Mouse (Mus musculus) spleen, adult 2 months (tissue): ENCODE measurements around the gene Prpf40b. TPM values are rescaled to one million over a fixed set of nuclear protein-coding genes. Genes with fewer than 3 reads are reported as not detected.

Source experiments
- DNase-seq, 2 experiments: peaks; one replicate each; pipeline versions ENCODE4 v3.0.0 to v3.0.0-alpha.2; 2012 to 2021; ENCODE audit warnings: low spot score in 2 of 2, low read depth in 1 of 2
- H3K27ac ChIP-seq: fragments of 200-500 bp; 2 replicates; pipeline ENCODE4 v1.5.1; 2012; ENCODE audit warnings: low read length, inconsistent platforms; ENCODE audit not compliant: insufficient read depth
- H3K27me3 ChIP-seq: fragments of 200-500 bp; 2 replicates; pipeline ENCODE4 v1.6.1; 2012; ENCODE audit warnings: mild to moderate bottlenecking, moderate library complexity, low read length, inconsistent platforms; ENCODE audit not compliant: control insufficient read depth, insufficient read depth
- H3K36me3 ChIP-seq: fragments of 200-500 bp; 2 replicates; pipeline ENCODE4 v1.6.1; 2012; ENCODE audit warnings: mild to moderate bottlenecking, low read length, inconsistent platforms; ENCODE audit not compliant: control insufficient read depth, insufficient read depth
- H3K4me1 ChIP-seq: fragments of 200-500 bp; 2 replicates; pipeline ENCODE4 v1.6.1; 2011; ENCODE audit warnings: inconsistent platforms; ENCODE audit not compliant: control insufficient read depth, insufficient read depth, insufficient read length
- H3K4me3 ChIP-seq: fragments of 200-500 bp; 2 replicates; pipeline ENCODE4 v1.5.1; 2011; ENCODE audit warnings: mild to moderate bottlenecking, inconsistent platforms; ENCODE audit not compliant: insufficient read depth, insufficient read length; ENCODE audit errors: extremely low read depth
- CTCF ChIP-seq: fragments of 200-500 bp; IDR thresholded peaks from 2 replicates; pipeline ENCODE4 v1.5.1; 2011; ENCODE audit warnings: mild to moderate bottlenecking, inconsistent platforms; ENCODE audit not compliant: insufficient read depth, insufficient read length, insufficient replicate concordance; ENCODE audit errors: extremely low read depth
- POLR2A ChIP-seq: fragments of 200-500 bp; IDR thresholded peaks from 2 replicates; pipeline ENCODE4 v1.6.1; 2011; ENCODE audit warnings: low read depth, low read length, inconsistent platforms
- WGBS: fragments of 180-500 bp; shearing (Covaris S2); methylation state at CpG from one replicate; pipeline ENCODE4 v1.1.7; 2018; 5-methylcytosine and 5-hydroxymethylcytosine counted together
- polyA plus RNA-seq: library from polyadenylated mRNA; depleted of rRNA; stranded (reverse); fragments of >200 nt; gene quantifications from 2 replicates; pipeline ENCODE4 v1.2.3, GENCODE M21; 2012

Prpf40b gene
- polyA plus RNA-seq, 1 experiment: 27.1 TPM

DNA sequence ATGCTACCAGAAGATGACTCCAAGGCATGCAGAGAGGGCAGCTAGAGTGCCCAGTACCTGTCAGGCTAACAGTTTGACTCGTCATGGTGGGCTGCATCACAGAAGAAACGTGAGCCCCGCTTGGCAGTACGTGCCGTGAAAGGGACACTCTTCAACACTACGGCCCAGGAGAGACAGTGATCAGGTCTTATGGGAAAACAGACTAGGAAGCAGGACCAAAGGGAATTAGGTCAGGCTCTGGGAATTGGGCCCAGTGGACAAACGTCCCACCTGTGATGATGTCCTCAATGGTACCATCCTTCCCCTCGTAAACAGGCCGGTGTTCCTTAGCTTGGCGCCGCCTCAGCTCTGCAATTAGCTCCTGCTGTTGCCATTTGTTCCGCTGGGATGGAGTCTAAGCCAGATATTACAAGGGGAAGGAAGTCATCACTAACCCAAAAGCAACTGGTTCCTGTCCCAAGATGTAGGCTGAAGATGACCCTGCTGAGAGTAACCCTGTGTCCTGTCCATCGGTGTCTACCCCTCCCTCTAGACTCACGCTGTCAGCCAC lies 24.0 kb downstream of the Prpf40b start:
- H3K4me3 ChIP-seq: no peak overlapping the region
- no peak overlapping the region for H3K27ac ChIP-seq
- no peak for TF ChIP-seq CTCF
- no peak for TF ChIP-seq POLR2A
- DNase-seq: no peak
- H3K36me3 ChIP-seq: peaks cover 50% of the 10 kb centered on the region
- no peaks in the 10 kb centered on the region for H3K4me1 ChIP-seq
- 92% methylated on average over 14 of the region's 14 CpGs for WGBS
- H3K27me3 ChIP-seq: no peaks in the 10 kb centered on the region

DNA sequence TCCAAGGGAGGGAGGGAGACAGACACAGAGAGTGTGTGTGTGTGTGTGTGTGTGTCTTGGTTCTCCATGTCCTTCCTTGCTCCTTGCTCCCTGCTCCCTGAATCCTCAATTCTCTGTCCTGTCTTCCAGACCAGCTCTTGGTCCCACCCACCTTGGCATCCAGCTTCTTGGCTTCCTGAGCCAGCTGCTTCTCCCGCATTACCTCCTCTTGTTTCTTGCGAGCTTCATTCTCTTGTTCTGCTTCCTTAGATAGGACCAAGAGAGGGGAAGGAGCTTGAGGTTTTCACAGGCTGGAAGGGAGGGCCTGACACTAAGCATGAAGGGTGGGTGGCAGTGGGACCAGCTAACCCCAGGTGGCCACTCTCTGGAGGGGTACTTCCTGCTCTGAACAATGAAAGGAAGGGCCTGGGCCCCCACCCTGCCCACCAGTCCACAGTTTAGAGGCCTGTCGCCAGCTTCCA lies 24.6 kb downstream of the Prpf40b start:
- no peak overlapping the region for H3K4me3 ChIP-seq
- WGBS: 75% methylated on average over 3 of the region's 3 CpGs
- DNase-seq: no peak
- TF ChIP-seq CTCF: no peak
- TF ChIP-seq POLR2A: no peak
- no peaks in the 10 kb centered on the region for H3K4me1 ChIP-seq
- H3K36me3 ChIP-seq: peaks cover 53% of the 10 kb centered on the region
- H3K27ac ChIP-seq: no peak overlapping the region
- no peaks in the 10 kb centered on the region for H3K27me3 ChIP-seq

DNA sequence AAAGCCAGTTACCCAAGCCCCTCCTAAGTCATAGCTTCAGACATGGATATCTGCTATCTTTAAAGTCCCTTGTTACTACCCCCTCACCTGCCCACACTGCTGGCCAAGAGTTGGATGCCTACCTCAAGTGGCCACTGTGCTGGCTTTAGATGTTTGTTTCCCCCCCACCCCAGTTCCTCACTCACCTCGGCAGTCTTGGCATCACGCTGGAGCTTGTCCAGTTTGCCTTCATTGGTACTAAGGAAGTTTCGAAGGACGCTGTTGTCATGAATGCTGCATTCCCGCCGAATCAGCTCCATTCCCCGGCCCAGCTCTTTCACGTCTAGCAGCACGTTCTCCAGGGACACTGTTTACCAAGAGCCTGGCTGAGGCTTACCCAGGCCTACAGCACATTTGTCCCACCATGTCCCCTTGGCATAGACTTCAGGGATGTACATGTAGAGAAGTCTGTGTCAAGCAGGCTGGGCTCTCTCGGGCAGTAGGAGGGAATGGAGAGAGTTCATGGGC lies 25.3 kb downstream of the Prpf40b start:
- no peaks in the 10 kb centered on the region for H3K4me1 ChIP-seq
- H3K27me3 ChIP-seq: no peaks in the 10 kb centered on the region
- TF ChIP-seq CTCF: no peak
- no peak for TF ChIP-seq POLR2A

GRCm38 (mm10) chr15:99320978-99321377 lies 26.1 kb downstream of the Prpf40b start:
- 85% methylated on average over 9 of the region's 9 CpGs for WGBS
- Histone ChIP-seq H3K27me3 (no peaks in the 10 kb centered on the region), H3K36me3 (peaks cover 59% of the 10 kb centered on the region), H3K27ac (no peak overlapping the region), H3K4me3 (no peak overlapping the region), H3K4me1 (no peaks in the 10 kb centered on the region)
- no peak for DNase-seq
- no peak for TF ChIP-seq CTCF
- TF ChIP-seq POLR2A: no peak

More for the DNA sequence above, 25.3 kb downstream of the Prpf40b start:
- Histone ChIP-seq H3K27ac (no peak overlapping the region), H3K36me3 (peaks cover 58% of the 10 kb centered on the region), H3K4me3 (no peak overlapping the region)
- no peak for DNase-seq
- 87% methylated on average over 10 of the region's 10 CpGs for WGBS

- WGBS: 87% methylated on average over 9 of the region's 9 CpGs
- Histone ChIP-seq H3K4me3 (no peak overlapping the region), H3K27ac (no peak overlapping the region), H3K36me3 (peaks cover 56% of the 10 kb centered on the region), H3K27me3 (no peaks in the 10 kb centered on the region), H3K4me1 (no peaks in the 10 kb centered on the region)
- DNase-seq: no peak
- TF ChIP-seq CTCF (no peak), POLR2A (no peak)
These were observed 29.3 kb downstream of the Prpf40b start for GRCm38 (mm10) chr15:99324151-99324550.

DNA sequence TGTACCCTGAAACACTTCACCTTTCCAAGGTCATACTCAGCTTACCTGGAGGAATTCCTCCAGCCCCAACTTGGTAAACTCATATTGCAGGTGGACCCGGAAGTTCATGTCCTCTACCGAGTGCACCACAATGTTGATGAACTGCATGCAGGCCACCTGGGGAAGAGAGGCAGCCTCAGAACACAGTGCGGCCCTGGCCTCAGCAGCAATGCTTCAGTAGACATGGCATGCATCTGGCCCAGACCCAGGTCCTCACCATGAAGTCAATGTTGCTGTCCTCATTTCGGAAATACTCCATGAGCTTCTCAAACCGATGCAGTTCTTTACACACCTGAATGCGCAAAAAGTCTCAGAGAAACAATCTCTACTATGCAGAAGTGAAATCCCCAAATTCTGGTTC lies 30.7 kb downstream of the Prpf40b start:
- WGBS: 92% methylated on average over 6 of the region's 6 CpGs

GRCm38 (mm10) chr15:99326407-99326806 lies 31.5 kb downstream of the Prpf40b start:
- WGBS: 49% methylated on average over 2 of the region's 2 CpGs
- DNase-seq: no peak
- H3K4me1 ChIP-seq: peaks cover 13% of the 10 kb centered on the region
- no peak overlapping the region for H3K27ac ChIP-seq
- no peaks in the 10 kb centered on the region for H3K27me3 ChIP-seq
- no peak for TF ChIP-seq POLR2A
- no peak overlapping the region for H3K4me3 ChIP-seq
- peaks cover 38% of the 10 kb centered on the region for H3K36me3 ChIP-seq

More for the DNA sequence above, 30.7 kb downstream of the Prpf40b start:
- Histone ChIP-seq H3K4me1 (peaks cover 5% of the 10 kb centered on the region), H3K36me3 (peaks cover 45% of the 10 kb centered on the region), H3K4me3 (no peak overlapping the region), H3K27me3 (no peaks in the 10 kb centered on the region), H3K27ac (no peak overlapping the region)
- no peak for DNase-seq
- TF ChIP-seq CTCF (no peak), POLR2A (no peak)

- 84% methylated on average over 1 of the region's 1 CpGs for WGBS
- peak; percentile 39 to 43 for DNase-seq
- no peaks in the 10 kb centered on the region for H3K27me3 ChIP-seq
- no peak overlapping the region for H3K27ac ChIP-seq
- peaks cover 32% of the 10 kb centered on the region for H3K36me3 ChIP-seq
- H3K4me3 ChIP-seq: no peak overlapping the region
- TF ChIP-seq CTCF: peak; percentile 33; the same call in 1 of the 2 replicates
- TF ChIP-seq POLR2A: no peak
- H3K4me1 ChIP-seq: peaks cover 19% of the 10 kb centered on the region
These were observed 32.1 kb downstream of the Prpf40b start for GRCm38 (mm10) chr15:99326959-99327358.
